Mouse (Mus musculus) activated CD4-positive, CD25-positive, alpha-beta regulatory T cell, adult 4 months (primary cell): ENCODE results near the gene Med13l. TPM values are rescaled to one million over a fixed set of nuclear protein-coding genes. Genes with fewer than 3 reads are reported as not detected.

Experiments used
- ATAC-seq: one replicate; pipeline ENCODE4 v1.8.0; 2017
- polyA plus RNA-seq, 2 experiments: library from polyadenylated mRNA; unstranded; fragments of 100-300 nt; shearing (Covaris generic); gene quantifications; one replicate each; pipeline ENCODE4 v1.2.1; 2017

Med13l gene
- polyA plus RNA-seq, 2 experiments from 2014 or later = 14.6 to 17.4 TPM

DNA sequence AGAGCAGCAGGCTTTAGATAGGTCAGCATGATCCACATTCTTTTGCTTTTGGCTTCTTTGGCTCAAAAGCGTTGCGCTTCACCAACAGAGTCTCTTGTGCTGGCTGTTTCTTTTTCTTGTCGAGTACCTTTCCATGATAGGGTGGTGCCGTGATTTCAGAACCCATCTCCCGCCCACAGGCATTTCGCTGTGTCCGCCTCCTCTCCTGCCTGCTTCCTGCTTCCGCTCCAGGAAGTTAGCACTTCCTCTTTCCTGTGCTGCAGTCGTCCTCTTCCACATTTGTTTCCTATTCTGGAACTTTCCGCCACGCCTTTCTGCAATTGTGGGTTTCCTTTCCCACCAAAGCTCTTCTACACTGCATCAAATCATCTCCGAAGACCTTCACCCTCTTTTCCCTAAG lies 248.5 kb downstream of the Med13l start:
- no peak for ATAC-seq

DNA sequence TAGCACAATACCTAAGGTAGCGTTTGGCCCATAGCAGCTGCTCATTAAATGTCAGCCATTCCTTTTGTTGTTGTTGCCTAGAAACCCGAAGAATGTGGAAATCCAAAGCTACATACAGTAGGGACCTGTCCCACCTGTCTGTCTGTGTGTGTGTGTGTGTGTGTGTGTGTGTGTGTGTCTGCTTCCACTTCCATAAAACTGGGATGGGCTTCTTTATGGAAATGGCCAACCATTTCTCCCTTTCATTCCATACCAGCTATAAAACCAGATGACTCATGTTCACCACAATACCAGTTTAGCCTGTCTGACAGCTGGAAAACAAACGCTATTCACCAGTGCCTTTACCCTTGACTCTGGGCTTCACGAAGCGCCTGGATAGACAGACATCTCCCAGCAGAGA lies 249.1 kb downstream of the Med13l start:
- no peak for ATAC-seq

DNA sequence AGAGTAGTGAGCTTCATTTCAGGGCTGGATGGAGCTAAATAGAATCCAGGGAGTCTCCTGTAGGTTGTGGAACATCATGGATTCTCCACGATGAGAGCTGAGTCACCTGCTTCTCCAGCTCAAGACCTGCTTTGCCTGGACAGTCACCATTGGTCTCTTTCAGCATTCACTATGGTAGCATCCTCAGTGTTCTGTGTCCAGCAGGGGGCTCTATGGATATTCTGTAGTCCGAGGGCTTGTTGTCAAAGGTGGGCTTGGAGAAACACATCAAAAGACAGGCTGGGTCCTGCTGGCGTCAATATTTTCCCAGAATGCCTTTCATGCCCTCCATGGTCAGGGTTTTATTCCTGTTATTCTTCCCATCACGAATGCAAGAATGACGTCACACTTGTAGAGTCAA lies 251.2 kb downstream of the Med13l start:
- ATAC-seq = no peak

DNA sequence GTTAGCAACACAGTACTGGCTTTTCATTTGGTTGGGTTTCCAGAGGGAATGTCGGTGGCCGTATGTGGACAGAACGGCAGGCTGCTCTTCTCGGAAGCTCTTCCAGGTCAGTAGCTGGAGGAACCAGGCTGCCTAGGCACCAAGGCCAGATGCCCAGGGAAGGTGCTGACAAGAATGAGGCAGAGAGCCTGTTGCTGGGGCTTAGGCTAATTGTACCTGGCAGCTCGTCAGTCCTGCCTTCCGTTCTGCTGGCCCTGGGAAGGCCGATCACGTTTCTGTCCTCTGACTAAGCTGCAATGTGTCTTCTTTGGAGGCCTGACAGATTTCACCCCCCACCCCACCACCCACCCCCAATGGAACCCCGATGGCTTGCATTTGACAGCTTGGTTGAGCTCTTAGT lies 251.9 kb downstream of the Med13l start:
- ATAC-seq = no peak

DNA sequence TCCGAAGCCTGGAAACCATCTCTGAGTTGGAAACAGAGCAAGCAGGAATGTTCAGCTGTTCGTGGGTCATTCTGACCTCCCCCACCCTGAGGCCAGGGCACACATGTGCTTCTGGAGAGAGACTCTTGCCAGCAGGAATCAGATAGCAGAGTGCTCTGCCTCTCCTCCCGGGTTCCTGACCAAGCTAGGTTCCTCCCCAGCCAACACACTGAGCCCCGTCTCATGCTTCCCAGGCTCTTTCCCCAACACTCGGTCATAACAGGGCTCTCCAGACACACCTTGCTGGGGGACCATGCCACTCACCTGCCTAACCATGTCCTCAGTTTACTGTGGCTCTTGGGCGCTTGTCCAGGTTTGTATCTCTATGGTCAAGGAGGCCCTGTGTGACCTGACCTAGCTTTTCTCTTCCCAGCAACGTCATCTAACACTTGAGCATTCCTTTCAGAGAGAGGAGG lies 252.5 kb downstream of the Med13l start:
- ATAC-seq = no peak

DNA sequence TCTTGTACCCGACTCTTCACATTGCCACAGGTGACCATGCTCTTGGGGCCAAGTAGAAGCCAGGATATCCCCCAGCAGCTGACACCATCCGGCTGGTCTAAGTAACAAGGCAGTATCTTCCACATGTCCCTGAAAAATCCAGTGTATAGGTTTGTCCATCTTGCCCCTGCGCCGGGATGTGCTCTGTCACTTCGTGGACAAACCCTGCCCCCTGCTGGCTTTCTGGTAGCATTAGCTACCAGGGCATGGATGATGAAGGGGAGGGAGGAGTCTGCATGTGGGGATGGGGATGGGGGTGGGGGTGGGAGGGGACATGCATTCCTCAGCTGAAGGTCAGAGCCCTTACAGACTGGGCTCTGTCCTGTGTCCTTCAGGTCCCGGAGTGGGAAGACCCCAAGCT lies 253.6 kb downstream of the Med13l start:
- no peak for ATAC-seq
